Mouse (Mus musculus) olfactory bulb, adult 2 months (tissue): Measurements from ENCODE around the gene Ing1.

Experiments used
- CTCF ChIP-seq: fragments of 200-500 bp; IDR thresholded peaks from 2 replicates; pipeline ENCODE4 v1.5.1; 2012; ENCODE audit warnings: low read depth, mild to moderate bottlenecking, low read length, moderate library complexity; ENCODE audit not compliant: insufficient read depth
- POLR2A ChIP-seq: fragments of 200-500 bp; IDR thresholded peaks from 2 replicates; pipeline ENCODE4 v1.6.1; 2012; ENCODE audit warnings: mild to moderate bottlenecking, low read depth, low read length, moderate library complexity; ENCODE audit not compliant: insufficient read depth

DNA sequence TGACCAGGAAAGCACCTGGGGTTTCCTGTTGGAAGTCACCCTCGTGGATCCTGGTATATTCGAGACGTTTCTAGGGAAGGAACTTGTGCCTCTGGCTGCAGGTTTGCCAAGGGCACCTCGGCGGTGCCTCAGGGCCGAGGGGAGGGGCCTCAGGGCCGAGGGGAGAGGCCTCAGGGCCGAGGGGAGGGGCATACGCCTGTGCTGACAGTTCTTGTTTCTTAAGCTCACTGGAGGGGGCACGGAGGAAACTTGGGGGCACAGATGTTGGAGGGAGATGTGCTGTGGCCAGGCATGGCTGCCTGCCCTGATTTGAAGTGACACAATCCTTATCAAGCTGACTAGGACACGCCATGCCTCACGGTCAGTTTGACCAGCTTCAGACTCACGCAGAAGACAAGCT is 36.9 kb downstream of the Ing1 start:
- TF ChIP-seq CTCF (no peak), POLR2A (no peak)
